Mouse (Mus musculus) cortical plate, adult 2 months (tissue): Measurements from ENCODE around the gene Hs6st2. TPM values are rescaled to one million over a fixed set of nuclear protein-coding genes. Genes with fewer than 3 reads are reported as not detected.

ENCODE experiments used
- H3K27ac ChIP-seq: fragments of 200-500 bp; 2 replicates; pipeline ENCODE4 v1.5.1; 2012; ENCODE audit warnings: low read length, control low read depth, inconsistent platforms; ENCODE audit not compliant: insufficient read depth
- H3K4me1 ChIP-seq: fragments of 200-500 bp; 2 replicates; pipeline ENCODE4 v1.6.1; 2011; ENCODE audit warnings: low read length; ENCODE audit not compliant: control insufficient read depth, insufficient read depth
- H3K4me3 ChIP-seq: fragments of 200-500 bp; 2 replicates; pipeline ENCODE4 v1.5.1; 2011; ENCODE audit warnings: mild to moderate bottlenecking, low read length, control low read depth; ENCODE audit not compliant: insufficient read depth
- CTCF ChIP-seq: fragments of 200-500 bp; IDR thresholded peaks from 2 replicates; pipeline ENCODE4 v1.5.1; 2011; ENCODE audit warnings: mild to moderate bottlenecking, control low read depth, low read length; ENCODE audit not compliant: insufficient read depth; ENCODE audit errors: extremely low read depth
- POLR2A ChIP-seq: fragments of 200-500 bp; IDR thresholded peaks from 2 replicates; pipeline ENCODE4 v1.6.1; 2011; ENCODE audit warnings: mild to moderate bottlenecking, low read length, control low read depth; ENCODE audit not compliant: insufficient read depth; ENCODE audit errors: extremely low read depth
- polyA plus RNA-seq: library from polyadenylated mRNA; depleted of rRNA; stranded (reverse); fragments of >200 nt; gene quantifications from 2 replicates; pipeline ENCODE4 v1.2.3, GENCODE M21; 2012

The Hs6st2 gene
- polyA plus RNA-seq, 1 experiment, result 10.7 TPM

- no peak for TF ChIP-seq CTCF
- no peak for TF ChIP-seq POLR2A
These were observed 175.1 kb downstream of the Hs6st2 start for GRCm38 (mm10) chrX:51506526-51506925.

GRCm38 (mm10) chrX:51505691-51506090 lies 176.0 kb downstream of the Hs6st2 start:
- TF ChIP-seq POLR2A (no peak), CTCF (no peak)
- Histone ChIP-seq H3K4me1 (no peaks in the 10 kb centered on the region; the same call in 1 of the 2 replicates), H3K27ac (no peak overlapping the region), H3K4me3 (no peak overlapping the region)

More at GRCm38 (mm10) chrX:51506526-51506925, 175.1 kb downstream of the Hs6st2 start:
- Histone ChIP-seq H3K27ac (no peak overlapping the region), H3K4me3 (no peak overlapping the region), H3K4me1 (no peaks in the 10 kb centered on the region; the same call in 1 of the 2 replicates)

- Histone ChIP-seq H3K4me3 (no peak overlapping the region), H3K27ac (no peak overlapping the region), H3K4me1 (no peaks in the 10 kb centered on the region; the same call in 1 of the 2 replicates)
- TF ChIP-seq CTCF (no peak), POLR2A (no peak)
These were observed 177.7 kb downstream of the Hs6st2 start for GRCm38 (mm10) chrX:51503781-51504471.

GRCm38 (mm10) chrX:51497831-51498230 lies 183.8 kb downstream of the Hs6st2 start:
- Histone ChIP-seq H3K27ac (no peak overlapping the region), H3K4me1 (no peaks in the 10 kb centered on the region), H3K4me3 (no peak overlapping the region)
- no peak for TF ChIP-seq POLR2A
- TF ChIP-seq CTCF, result peak; percentile 44; the same call in 1 of the 2 replicates

DNA sequence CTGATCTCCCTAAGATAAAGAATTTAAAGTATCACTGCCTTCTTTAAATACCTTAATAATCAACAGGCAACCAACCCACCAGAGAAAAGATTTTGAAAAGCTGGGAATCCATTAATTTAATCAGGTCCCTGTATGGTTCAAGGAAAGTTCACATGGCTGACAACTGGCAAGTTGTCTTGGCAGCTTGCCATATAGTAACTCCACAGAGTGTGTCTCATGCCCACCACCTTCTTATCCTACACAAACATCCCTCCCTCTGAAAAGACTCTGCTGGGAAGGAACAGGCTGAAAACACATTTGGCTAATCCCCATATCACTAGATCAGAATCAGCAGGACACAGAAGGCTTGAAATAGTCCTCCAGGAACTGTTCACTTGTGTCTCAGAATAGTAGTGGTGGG lies 193.3 kb downstream of the Hs6st2 start:
- Histone ChIP-seq H3K27ac (no peak overlapping the region), H3K4me1 (no peaks in the 10 kb centered on the region), H3K4me3 (no peak overlapping the region)
- TF ChIP-seq POLR2A (no peak), CTCF (no peak)

DNA sequence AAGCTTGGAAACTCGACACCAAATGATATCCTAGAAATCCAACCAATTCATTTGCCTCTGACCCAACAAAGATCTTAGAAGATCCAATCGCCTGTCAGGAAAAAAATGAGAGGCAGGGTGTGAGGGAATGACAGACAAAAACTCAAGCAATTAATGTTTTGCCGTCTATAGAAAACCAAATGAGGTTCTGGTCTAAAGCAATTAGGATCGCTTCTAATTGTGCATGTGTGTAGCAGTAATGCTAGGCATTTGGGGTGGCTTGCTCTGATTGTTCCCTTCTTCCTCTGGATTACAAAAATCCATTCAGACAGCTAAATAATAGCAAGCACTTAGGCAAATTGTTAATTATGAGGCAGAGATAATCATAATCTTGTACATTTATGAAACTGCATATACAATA lies 212.2 kb downstream of the Hs6st2 start:
- H3K27ac ChIP-seq, result no peak overlapping the region
- TF ChIP-seq CTCF (no peak), POLR2A (no peak)
- no peaks in the 10 kb centered on the region for H3K4me1 ChIP-seq
- H3K4me3 ChIP-seq, result no peak overlapping the region

DNA sequence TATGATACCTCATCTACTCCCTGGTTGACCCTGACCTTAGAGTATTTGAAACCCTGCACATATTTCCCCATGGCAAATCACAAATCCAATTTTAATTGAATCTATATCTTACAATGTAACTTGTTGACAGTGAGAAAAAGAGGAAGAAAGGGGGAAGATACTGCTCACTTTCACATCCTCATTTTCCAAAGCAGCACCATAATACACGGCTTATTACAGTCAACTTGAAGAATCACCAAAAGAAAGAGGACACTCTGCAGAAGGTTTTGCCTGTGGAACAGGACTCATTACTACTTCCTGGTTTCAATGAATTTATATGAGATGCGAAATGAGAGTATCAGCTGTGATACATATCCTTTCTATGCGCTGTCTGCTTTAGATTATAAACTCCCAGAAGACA lies 220.2 kb downstream of the Hs6st2 start:
- Histone ChIP-seq H3K4me3 (no peak overlapping the region), H3K4me1 (no peaks in the 10 kb centered on the region), H3K27ac (no peak overlapping the region)
- TF ChIP-seq CTCF (no peak), POLR2A (no peak)

GRCm38 (mm10) chrX:51443366-51443765 lies 238.3 kb downstream of the Hs6st2 start:
- no peak overlapping the region for H3K4me3 ChIP-seq
- H3K27ac ChIP-seq, result no peak overlapping the region
- H3K4me1 ChIP-seq, result no peaks in the 10 kb centered on the region
- TF ChIP-seq CTCF, result no peak
- no peak for TF ChIP-seq POLR2A

DNA sequence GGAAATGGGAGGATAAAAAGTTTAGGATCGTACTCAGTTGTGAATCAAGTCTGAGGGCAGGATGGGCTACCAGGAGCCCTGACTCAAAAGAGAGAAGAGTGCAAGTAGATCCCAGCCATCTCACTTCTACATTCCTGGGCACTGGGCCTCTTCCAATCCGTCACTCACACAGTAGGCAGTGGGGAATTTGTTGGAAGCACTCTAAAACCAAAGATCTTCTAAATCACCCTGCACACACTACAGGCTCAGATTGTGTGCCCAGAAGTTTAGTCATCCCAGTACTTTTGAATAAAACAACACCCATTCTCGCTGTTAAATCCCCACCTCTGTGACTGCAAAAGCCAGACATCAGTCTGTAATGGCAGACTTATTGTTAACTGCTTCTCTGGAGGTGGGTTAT lies 249.9 kb downstream of the Hs6st2 start:
- Histone ChIP-seq H3K4me3 (no peak overlapping the region), H3K4me1 (no peaks in the 10 kb centered on the region), H3K27ac (no peak overlapping the region)
- no peak for TF ChIP-seq CTCF
- no peak for TF ChIP-seq POLR2A

DNA sequence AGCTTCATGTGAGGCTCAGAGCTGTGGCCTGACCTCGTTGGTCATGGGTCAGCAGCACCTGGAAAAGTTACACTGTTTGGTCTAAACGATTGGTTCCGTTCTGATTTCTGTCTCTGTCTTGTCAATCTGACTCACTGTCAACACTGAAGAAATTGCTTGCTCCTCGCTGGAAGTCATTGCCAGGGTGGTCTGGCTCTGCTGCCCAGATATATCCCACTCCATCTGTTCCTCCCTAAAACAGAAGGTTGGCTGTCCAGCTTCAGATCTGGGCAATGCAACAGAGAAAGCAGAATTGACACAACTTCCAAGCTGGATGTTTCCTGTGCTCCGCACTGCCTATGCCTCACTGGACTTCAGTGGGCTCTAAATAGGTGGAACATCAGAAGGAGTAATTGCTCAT lies 256.6 kb downstream of the Hs6st2 start:
- Histone ChIP-seq H3K4me1 (no peaks in the 10 kb centered on the region), H3K27ac (no peak overlapping the region), H3K4me3 (no peak overlapping the region)
- no peak for TF ChIP-seq CTCF
- no peak for TF ChIP-seq POLR2A

DNA sequence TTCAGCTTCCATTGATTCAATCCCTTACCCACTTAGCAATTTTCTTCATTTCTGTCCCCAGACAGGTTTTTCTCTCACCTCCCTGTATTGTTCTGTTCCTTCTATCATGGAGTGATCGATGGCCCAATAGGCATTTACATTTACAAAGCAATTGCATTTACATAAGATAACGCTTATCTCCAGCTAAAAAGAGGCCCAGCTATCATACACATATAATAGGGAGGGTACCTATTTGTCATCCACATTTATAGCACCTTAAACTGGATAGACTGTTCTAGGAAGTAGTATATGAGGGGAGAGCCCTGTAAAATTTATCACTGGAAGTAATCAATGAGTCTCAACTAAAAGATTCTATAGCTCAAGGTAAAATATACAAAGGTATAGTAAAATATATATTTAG lies 271.4 kb downstream of the Hs6st2 start:
- Histone ChIP-seq H3K27ac (no peak overlapping the region), H3K4me1 (no peaks in the 10 kb centered on the region), H3K4me3 (no peak overlapping the region)
- no peak for TF ChIP-seq POLR2A
- TF ChIP-seq CTCF, result no peak

DNA sequence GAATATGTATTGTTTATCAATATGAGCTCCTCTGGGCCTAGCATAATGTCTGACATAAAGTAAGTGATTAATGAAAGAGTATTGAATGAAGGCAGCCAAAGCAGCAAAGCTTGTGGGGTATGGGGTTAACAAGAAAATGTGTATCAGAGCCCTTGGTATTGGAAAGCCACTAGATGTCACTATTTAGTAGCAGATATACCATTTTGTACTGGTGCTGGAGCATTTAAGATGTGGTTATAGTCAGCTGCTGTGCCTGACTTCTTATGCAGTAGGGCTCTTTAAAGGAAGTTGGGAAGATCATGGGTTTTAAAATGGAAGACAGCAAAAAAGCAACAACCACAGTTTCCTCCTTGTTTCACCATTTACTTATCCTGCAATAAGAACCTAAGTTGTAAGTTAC lies 284.2 kb downstream of the Hs6st2 start:
- Histone ChIP-seq H3K4me1 (no peaks in the 10 kb centered on the region), H3K27ac (no peak overlapping the region), H3K4me3 (no peak overlapping the region)
- TF ChIP-seq CTCF (no peak), POLR2A (no peak)
